Mouse (Mus musculus): ENCODE results near the gene Kcnj2. TPM values are rescaled to one million over a fixed set of nuclear protein-coding genes. Genes with fewer than 3 reads are reported as not detected.

Gene Kcnj2
- polyA plus RNA-seq, 1 experiment from 2014 or later = 3.2 TPM

DNA sequence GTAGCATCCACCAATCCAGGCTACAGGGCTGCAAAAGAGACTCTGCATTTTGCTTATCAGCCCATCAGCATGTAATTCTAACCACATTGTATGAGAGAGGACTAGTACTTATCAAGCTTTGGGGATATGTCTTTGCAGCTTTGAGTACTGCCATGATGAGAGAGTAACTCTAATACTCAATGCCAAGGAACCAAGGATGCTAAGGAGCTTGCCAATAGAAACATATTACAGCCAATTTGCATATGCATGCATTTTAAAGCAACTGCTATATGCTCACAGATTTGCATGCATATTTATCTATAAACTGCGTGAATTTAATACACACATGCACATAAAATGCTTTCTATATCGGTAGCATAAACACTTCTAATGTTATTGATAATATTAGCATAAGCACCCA, 34.2 kb downstream of the Kcnj2 start:
- WGBS = 90% methylated on average over 2 of the region's 2 CpGs
- H3K27me3 ChIP-seq = no peaks in the 10 kb centered on the region
- no peak for ATAC-seq (ENCODE audit: low FRiP score)

DNA sequence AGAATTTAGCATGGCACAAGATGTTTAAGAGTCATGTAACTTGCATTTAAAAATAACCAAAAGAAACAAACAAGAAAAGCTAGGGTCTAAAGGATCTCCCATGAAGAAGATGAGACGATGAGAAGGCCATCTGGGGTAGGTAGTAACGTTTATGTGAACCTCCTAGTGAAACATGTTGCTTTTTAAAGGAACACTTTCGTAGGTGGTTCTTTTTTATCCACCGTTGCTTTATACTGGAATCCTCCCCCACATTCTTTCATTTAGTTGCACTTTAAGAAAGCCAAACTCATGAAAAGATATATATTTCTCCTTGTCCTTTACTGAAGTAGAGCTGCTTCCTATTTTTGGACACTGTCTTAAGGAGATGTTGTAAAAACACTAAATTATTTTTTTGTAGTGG, 34.7 kb downstream of the Kcnj2 start:
- 87% methylated on average over 4 of the region's 4 CpGs for WGBS
- no peak for ATAC-seq (ENCODE audit: low FRiP score)

More for the DNA sequence above, 34.2 kb downstream of the Kcnj2 start:
- no peaks in the 10 kb centered on the region for H3K9me3 ChIP-seq (replicated peaks)
- no peak overlapping the region for H3K4me2 ChIP-seq (replicated peaks)
- no peak overlapping the region for H3K9ac ChIP-seq
- H3K36me3 ChIP-seq = no peaks in the 10 kb centered on the region
- H3K4me1 ChIP-seq = no peaks in the 10 kb centered on the region
- H3K4me3 ChIP-seq = no peak overlapping the region
- H3K27ac ChIP-seq = no peak overlapping the region

DNA sequence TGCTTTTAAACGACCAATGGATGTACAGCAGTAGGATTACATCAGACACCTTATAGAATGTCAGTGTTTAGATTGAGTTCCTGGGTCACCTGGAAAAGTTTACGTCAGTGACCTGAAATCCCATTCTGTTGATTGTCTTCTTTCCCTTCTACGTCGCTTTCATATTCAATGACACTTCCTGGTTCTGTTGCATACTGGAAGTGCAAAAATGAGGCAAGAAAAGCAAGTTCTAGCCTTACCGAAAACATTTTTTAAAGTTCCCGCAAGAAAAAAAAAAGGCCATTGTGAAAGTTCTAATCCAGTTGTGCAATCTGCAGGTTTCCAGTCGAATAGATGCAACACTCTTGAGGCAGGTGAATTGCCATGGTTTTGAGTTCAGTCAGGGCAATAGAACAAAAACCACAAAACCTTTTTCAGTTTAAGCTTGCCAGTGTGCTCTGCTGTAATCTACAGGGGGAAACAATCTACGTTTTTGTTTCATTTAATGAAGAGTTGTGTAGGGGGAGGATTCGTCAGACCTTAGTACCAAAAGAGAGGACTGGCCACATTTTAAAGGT, 35.7 kb downstream of the Kcnj2 start:
- whole genome bisulfite sequencing = 84% methylated on average over 9 of the region's 9 CpGs
- Histone ChIP-seq H3K36me3 (no peaks in the 10 kb centered on the region), H3K4me1 (no peaks in the 10 kb centered on the region), H3K27ac (no peak overlapping the region), H3K4me3 (no peak overlapping the region), H3K4me2 (replicated peaks) (no peak overlapping the region), H3K27me3 (no peaks in the 10 kb centered on the region), H3K9me3 (replicated peaks) (no peaks in the 10 kb centered on the region), H3K9ac (no peak overlapping the region)
- ATAC-seq (ENCODE audit: low FRiP score) = no peak

More for the DNA sequence above, 34.7 kb downstream of the Kcnj2 start:
- Histone ChIP-seq H3K9me3 (replicated peaks) (no peaks in the 10 kb centered on the region), H3K27me3 (no peaks in the 10 kb centered on the region), H3K9ac (no peak overlapping the region), H3K4me3 (no peak overlapping the region), H3K4me2 (replicated peaks) (no peak overlapping the region), H3K27ac (no peak overlapping the region), H3K36me3 (no peaks in the 10 kb centered on the region), H3K4me1 (no peaks in the 10 kb centered on the region)

DNA sequence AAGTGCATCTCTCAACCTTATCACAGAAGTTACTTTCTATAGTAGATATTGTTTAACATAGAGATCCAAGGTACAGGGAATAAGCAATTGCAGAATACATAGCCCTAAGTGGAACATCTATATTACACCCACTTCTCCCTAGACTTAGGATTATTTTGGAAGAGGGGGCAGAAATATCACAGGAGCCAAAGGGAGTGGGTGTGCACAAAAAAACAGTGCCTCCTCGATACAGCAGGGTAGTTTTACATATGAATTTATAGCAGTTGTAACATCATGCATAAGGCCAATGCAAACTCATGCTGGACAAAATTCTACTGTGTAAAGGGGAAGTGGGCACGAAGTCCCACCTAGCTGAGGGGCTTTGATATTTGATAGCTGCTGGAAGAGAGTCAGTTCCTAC, 38.5 kb downstream of the Kcnj2 start:
- no peak overlapping the region for H3K4me3 ChIP-seq
- H3K4me1 ChIP-seq = no peaks in the 10 kb centered on the region
- no peaks in the 10 kb centered on the region for H3K36me3 ChIP-seq
- no peak overlapping the region for H3K27ac ChIP-seq
- WGBS = 73% methylated on average over 2 of the region's 2 CpGs
- H3K9ac ChIP-seq = no peak overlapping the region
- H3K4me2 ChIP-seq (replicated peaks) = no peak overlapping the region
- no peak for ATAC-seq (ENCODE audit: low FRiP score)
- no peaks in the 10 kb centered on the region for H3K27me3 ChIP-seq
- no peaks in the 10 kb centered on the region for H3K9me3 ChIP-seq (replicated peaks)

DNA sequence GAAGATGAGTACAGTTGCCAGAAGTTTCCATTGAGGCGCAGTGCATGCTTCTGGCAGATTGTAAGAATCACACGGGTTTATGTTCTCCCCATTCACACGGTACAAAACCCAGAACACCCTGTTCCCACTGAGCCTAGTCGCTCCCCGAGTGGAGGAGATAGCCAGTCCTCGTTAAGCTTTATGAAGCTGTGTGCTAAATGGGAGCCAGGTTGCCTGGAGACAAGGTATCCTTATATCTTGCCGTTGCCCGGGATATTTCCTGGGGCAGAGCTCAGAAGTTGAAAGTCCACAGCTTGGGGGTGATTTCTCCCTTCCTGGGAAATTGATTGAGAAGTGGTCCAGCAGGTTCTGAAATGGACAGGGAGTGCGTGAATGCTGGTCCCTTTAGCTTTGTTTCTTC, 42.2 kb downstream of the Kcnj2 start:
- H3K9me3 ChIP-seq (replicated peaks) = no peaks in the 10 kb centered on the region
- H3K36me3 ChIP-seq = no peaks in the 10 kb centered on the region
- H3K27ac ChIP-seq = no peak overlapping the region
- H3K9ac ChIP-seq = no peak overlapping the region
- no peak overlapping the region for H3K4me2 ChIP-seq (replicated peaks)
- ATAC-seq (ENCODE audit: low FRiP score) = no peak
- no peaks in the 10 kb centered on the region for H3K4me1 ChIP-seq
- no peaks in the 10 kb centered on the region for H3K27me3 ChIP-seq
- 73% methylated on average over 9 of the region's 9 CpGs for WGBS
- no peak overlapping the region for H3K4me3 ChIP-seq

DNA sequence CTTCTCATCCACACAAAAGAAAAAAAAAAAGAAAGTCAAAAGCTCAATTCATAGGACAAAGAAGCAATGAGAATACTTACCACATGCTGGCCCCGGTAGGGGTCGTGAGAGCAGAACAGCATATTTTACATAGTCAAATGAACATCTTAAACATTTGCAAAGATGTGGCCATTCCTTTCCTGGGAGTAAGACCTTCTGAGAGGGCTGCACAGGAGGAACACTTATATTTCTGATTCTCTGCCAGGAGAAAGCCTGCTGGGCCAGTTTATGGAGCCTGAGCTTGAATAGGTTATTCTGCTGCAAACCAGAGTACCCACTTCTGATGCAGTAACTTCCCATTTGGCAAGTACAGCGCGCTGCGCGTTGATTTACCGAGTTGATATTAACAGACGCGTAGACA, 55.5 kb downstream of the Kcnj2 start:
- H3K4me1 ChIP-seq = 0 out of 2 replicates have a peak, but pooled peaks cover 3% of the 10 kb centered on the region
- no peaks in the 10 kb centered on the region for H3K9me3 ChIP-seq (replicated peaks)
- no peak overlapping the region for H3K4me3 ChIP-seq
- H3K4me2 ChIP-seq (replicated peaks) = no peak overlapping the region
- ATAC-seq (ENCODE audit: low FRiP score) = no peak
- no peak overlapping the region; the same call in 1 of the 2 replicates for H3K27ac ChIP-seq
- 53% methylated on average over 9 of the region's 9 CpGs for WGBS
- H3K9ac ChIP-seq = no peak overlapping the region
- no peaks in the 10 kb centered on the region for H3K36me3 ChIP-seq
- H3K27me3 ChIP-seq = no peaks in the 10 kb centered on the region

DNA sequence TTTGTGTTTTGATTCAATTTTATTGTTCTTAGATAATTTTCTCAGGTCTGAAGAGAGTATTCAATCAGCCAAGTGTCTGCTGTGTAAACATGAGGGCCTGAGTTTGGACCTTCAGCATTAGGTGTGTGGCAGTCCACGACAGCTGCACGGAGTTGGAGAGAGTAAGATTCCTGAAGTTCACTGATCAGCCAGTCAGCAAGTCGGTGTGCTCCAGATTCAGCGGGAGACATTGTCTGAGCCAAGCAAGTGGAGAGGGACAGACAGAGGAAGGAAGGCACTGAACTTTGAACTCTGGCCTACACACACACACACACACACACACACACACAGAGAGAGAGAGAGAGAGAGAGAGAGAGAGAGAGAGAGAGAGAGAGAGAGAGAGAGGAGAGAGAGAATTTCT, 57.4 kb downstream of the Kcnj2 start:
- Histone ChIP-seq H3K4me1 (0 out of 2 replicates have a peak, but pooled peaks cover 3% of the 10 kb centered on the region), H3K4me3 (no peak overlapping the region), H3K36me3 (no peaks in the 10 kb centered on the region), H3K27me3 (no peaks in the 10 kb centered on the region), H3K9me3 (replicated peaks) (no peaks in the 10 kb centered on the region), H3K9ac (no peak overlapping the region), H3K4me2 (replicated peaks) (no peak overlapping the region), H3K27ac (no peak overlapping the region)
- ATAC-seq (ENCODE audit: low FRiP score) = no peak
- WGBS = 54% methylated on average over 4 of the region's 4 CpGs

DNA sequence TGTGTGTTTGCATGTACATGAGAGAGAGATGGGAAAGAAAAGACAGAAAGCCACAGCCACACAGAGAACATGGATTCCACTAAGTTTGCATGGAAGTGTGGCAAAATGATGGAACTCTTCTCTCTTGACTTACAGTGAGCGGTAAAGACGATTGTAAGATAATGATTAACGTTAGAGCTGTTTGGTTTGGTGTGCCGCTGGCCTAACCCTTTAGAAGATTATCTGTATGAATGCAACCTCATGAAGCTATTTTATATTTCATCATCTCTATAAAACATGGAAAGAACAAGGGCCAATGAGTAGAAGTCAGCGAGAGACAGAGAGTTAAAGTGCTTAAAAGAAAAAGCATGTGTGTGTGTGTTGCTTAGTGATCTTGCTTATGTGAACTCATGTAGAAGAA, 60.0 kb downstream of the Kcnj2 start:
- Histone ChIP-seq H3K4me3 (no peak overlapping the region), H3K27ac (no peak overlapping the region), H3K36me3 (no peaks in the 10 kb centered on the region), H3K27me3 (no peaks in the 10 kb centered on the region), H3K4me2 (replicated peaks) (no peak overlapping the region), H3K9ac (no peak overlapping the region), H3K4me1 (0 out of 2 replicates have a peak, but pooled peaks cover 3% of the 10 kb centered on the region), H3K9me3 (replicated peaks) (no peaks in the 10 kb centered on the region)
- 94% methylated on average over 5 of the region's 5 CpGs for WGBS
- ATAC-seq (ENCODE audit: low FRiP score) = no peak

Other genes with a start within 250 kb of the Kcnj2 start
- gene Kcnj16, start 98.1 kb upstream of the Kcnj2 start, polyA plus RNA-seq (2016; fragmentation: Nextera tagmentation; extraction: Ambion mirVana) = 0.35 and 0.38 TPM in 2 replicates

All from hindbrain, embryonic 12.5 days (tissue).